Mouse (Mus musculus) central nervous system, embryonic 18 days (tissue): ENCODE measurements around the gene 4931400O07Rik. TPM values are rescaled to one million over a fixed set of nuclear protein-coding genes. Genes with fewer than 3 reads are reported as not detected.

Source experiments
- polyA plus RNA-seq: library from polyadenylated mRNA; depleted of rRNA; stranded (reverse); fragments of >200 nt; gene quantifications from 2 replicates; pipeline ENCODE4 v1.2.3, GENCODE M21; 2012; rRNA removed

4931400O07Rik gene
- not detected in 2 replicates for polyA plus RNA-seq

GRCm38 (mm10) chrX:62467691-62468090 is at the start of gene 4931400O07Rik:
TSS of gene 4931400O07Rik (plus strand) at chrX:62467991.

Other genes starting within 250 kb of the 4931400O07Rik start
- not detected in 2 replicates for gene 4933402E13Rik, start 184.5 kb upstream of the 4931400O07Rik start, polyA plus RNA-seq